Mouse (Mus musculus) embryonic fibroblast, embryonic 13.5 days (primary cell): ENCODE measurements around the gene Ddx6. TPM values are rescaled to one million over a fixed set of nuclear protein-coding genes. Genes with fewer than 3 reads are reported as not detected.

Experiments used
- H3K27ac ChIP-seq: 2 replicates; pipeline ENCODE4 v1.5.1; 2012; ENCODE audit warnings: low read length, control low read depth, inconsistent platforms; ENCODE audit not compliant: insufficient read depth
- H3K4me1 ChIP-seq: 2 replicates; pipeline ENCODE4 v1.6.1; 2011; ENCODE audit warnings: low read length; ENCODE audit not compliant: control insufficient read depth, insufficient read depth
- H3K4me3 ChIP-seq: 2 replicates; pipeline ENCODE4 v1.5.1; 2011; ENCODE audit warnings: mild to moderate bottlenecking, control low read depth, low read length; ENCODE audit not compliant: insufficient read depth
- CTCF ChIP-seq: IDR thresholded peaks from 2 replicates; pipeline ENCODE4 v1.5.1; 2011; ENCODE audit warnings: mild to moderate bottlenecking, control low read depth, low read length, moderate library complexity, borderline replicate concordance; ENCODE audit not compliant: insufficient read depth
- POLR2A ChIP-seq: IDR thresholded peaks from 2 replicates; pipeline ENCODE4 v1.6.1; 2011; ENCODE audit warnings: low read depth, mild to moderate bottlenecking, control low read depth, low read length, moderate library complexity
- polyA plus RNA-seq: library from polyadenylated mRNA; stranded (reverse); fragments of >200 nt; gene quantifications from 2 replicates; pipeline ENCODE4 v1.2.4, GENCODE M21; 2011; ENCODE audit warnings: low read depth; ENCODE audit not compliant: missing spikeins, insufficient read length

Ddx6 gene
- polyA plus RNA-seq, 1 experiment: 164 TPM

DNA sequence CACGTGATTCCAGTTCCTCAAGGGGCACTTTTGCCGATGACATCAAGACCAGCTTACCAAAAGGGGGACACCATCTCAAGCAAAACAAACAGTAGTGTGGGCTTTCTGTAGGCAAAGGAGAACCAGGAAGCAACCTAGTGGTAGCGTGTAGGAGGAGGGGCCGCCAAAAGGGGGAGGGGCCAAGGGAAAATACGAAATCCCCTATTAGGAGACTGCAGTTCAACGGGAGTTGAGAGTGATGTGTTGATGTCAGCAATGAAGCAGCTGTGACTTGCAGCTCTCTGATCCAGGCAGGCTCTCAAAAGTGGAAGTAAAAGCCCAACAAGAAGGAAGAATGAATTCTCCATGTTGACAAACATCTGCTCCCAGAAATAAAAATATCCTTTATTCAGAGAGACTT lies 25.3 kb upstream of the Ddx6 start:
- no peaks in the 10 kb centered on the region for H3K4me1 ChIP-seq
- no peak overlapping the region for H3K4me3 ChIP-seq
- no peak for TF ChIP-seq POLR2A
- TF ChIP-seq CTCF: no peak
- no peak overlapping the region for H3K27ac ChIP-seq

DNA sequence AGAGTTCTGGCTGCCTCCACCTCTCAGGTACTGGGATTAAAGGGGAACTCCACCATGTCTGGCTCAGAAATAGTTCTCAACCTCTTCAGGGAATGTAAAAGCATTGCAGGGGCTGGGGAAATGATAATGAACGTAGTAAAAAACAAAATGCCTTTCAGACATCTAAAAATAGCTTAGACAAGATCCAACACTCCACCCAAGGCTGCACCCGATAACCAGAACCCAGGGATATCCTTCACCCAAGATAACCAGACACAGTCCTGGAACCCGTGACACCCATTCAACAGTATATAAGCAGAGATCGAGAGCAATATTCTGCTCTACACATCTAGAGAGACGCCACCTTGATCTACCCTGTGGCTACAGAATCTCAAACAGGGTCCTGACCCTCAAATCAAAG lies 24.6 kb upstream of the Ddx6 start:
- no peak overlapping the region for H3K27ac ChIP-seq
- TF ChIP-seq CTCF (no peak), POLR2A (no peak)
- no peaks in the 10 kb centered on the region for H3K4me1 ChIP-seq
- no peak overlapping the region for H3K4me3 ChIP-seq

DNA sequence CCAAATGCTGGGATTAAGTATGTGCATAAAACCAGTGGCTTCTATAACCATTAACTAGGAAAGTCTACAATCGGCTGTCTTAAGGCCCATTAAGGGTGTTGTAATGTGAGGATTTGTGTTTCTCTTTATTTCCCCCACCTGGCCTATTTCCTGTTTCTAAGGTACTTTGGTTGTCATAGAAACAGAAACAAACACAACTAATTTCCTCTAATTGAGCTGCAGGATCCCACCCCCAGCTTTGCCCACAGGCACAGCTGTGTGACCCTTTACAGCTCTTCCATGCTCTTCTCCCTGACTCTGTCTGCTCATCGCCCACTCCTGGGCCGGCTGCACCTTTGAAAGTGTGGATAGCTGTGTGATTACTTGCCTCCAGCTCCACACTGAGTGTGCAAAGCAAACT lies 23.3 kb upstream of the Ddx6 start:
- H3K4me3 ChIP-seq: no peak overlapping the region
- no peak for TF ChIP-seq CTCF
- TF ChIP-seq POLR2A: no peak
- no peaks in the 10 kb centered on the region for H3K4me1 ChIP-seq
- no peak overlapping the region for H3K27ac ChIP-seq

DNA sequence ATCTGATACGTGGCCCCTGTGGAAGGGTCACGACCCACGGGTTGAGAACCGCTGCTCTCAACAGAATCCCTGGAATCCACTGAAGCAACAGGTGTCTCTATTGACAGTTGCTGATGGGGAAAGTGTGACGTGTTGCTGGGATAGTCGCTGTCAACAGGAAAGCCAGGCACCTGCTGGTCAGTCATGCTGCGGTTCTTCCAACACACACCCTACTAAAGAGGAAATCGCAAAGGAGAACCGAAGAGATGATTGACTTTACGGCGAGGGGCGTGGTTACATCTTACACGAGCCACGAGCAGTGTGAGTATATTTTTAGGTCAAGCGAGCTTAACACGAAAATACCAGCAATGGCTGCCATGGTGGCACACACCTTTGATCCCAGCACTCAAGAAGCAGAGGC lies 22.3 kb upstream of the Ddx6 start:
- no peak for TF ChIP-seq POLR2A
- TF ChIP-seq CTCF: no peak
- Histone ChIP-seq H3K4me3 (no peak overlapping the region), H3K27ac (no peak overlapping the region), H3K4me1 (no peaks in the 10 kb centered on the region)

DNA sequence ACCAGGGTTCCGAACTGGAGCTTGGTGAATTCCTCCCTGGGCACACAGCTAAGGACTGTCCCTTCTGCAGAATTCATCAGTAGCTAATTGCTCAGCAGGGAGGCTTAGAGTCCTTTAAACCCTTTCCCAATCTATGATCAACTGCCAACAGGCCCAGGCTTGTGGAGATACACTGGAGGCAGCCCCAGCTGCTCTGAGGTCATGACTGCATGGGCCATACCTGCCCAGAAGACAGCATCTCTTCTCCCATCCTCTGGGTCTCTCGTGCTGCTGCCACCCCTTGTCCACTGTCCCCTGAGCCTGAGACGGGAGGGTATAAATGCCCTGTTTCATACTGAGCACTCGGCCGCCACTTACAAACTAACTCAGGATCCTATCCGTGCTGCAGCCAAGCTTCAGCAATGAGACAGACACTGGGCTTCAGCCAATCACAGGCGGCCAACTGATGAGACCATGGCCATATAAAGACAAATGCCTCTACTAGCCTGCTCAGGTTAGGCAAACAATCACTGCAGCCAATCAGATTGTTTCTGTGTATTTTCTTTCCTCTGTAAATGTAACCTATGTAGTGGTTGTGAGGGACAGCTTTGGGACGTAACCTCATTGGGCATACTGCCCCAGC lies 17.9 kb upstream of the Ddx6 start:
- H3K4me3 ChIP-seq: no peak overlapping the region
- no peak for TF ChIP-seq CTCF
- no peak for TF ChIP-seq POLR2A
- no peaks in the 10 kb centered on the region for H3K4me1 ChIP-seq
- no peak overlapping the region for H3K27ac ChIP-seq

DNA sequence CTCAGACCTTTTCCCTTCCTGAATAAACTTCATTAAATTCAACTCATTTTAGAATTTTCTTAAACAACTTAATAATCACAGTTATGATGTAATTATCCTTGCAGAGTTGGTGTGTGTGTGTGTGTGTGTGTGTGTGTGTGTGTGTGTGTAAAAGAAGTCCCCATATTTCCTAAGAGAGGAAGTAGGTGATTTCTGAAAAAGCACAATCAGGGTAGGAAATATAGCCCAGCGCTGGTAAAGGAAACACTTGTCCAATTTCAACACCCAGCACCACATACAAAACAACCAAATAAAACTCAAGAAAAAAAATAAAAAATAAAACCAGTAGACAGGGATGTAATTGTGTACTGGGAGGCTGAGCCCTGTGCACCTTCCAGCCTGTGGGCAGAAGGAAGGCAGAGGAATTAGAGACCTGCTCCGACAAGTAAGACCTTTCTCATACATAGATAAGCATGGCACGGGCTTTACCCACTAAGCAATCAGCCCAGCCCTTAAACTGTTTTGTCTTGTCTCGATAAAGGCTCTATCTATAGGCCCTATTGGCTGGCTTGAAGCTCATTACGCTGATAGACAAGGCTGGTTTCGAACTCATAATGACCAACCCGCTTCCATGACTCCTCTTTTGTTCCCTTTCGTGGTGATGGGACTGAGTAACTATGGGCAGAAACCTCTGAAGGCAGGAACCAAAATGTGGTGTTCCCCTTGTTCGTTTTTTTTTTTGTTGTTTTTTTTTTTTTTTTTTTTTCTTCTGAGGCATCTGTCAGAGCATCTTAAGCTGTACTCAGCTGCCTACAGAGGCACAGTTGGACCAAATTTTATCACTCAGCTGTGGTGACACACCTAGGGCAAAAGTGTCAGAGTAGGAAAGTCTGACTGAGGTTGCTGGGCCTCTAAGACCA lies 17.2 kb upstream of the Ddx6 start:
- TF ChIP-seq CTCF (no peak), POLR2A (no peak)
- Histone ChIP-seq H3K27ac (no peak overlapping the region), H3K4me1 (no peaks in the 10 kb centered on the region), H3K4me3 (no peak overlapping the region)

DNA sequence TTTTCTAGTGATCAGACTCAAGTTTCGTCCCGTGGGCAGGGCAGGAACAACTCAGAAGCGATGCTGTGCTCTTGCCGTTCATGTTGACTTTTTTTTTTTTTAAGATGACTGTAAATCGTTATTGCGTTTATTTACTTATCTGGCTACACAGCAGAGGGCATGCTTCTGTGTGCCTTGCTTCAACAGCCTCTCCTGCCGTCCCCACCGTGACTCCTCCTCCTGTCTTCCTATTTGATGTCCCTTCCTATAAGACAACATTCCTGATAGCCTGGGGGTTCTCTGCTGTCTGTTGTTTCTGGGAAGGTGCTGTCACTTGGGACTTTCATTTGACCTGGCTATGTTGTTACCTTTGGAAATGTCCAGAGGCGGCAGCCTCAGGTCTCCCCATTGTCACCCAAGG lies 16.1 kb upstream of the Ddx6 start:
- Histone ChIP-seq H3K27ac (no peak overlapping the region), H3K4me1 (peaks cover 3% of the 10 kb centered on the region; the same call in 1 of the 2 replicates), H3K4me3 (no peak overlapping the region)
- TF ChIP-seq CTCF (no peak), POLR2A (no peak)

DNA sequence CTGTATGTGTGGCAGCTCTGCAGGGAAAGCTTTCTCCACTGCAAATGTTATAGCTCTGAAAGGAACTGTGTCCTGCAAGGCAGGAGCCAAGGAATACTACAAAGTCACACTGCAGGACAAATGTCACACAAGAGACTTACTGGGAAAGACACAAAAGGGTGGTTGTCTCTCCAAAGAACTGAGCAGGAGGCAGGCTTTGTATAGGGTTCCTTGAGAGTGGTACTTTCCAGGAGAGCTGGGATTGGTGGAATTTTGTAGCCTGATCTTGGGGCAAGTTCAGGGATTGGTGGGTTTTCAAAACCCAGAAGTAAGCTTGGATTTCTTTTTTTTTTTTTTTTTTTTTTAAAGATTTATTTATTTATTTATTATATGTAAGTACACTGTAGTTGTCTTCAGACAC lies 15.6 kb upstream of the Ddx6 start:
- Histone ChIP-seq H3K4me3 (no peak overlapping the region), H3K27ac (no peak overlapping the region), H3K4me1 (peaks cover 3% of the 10 kb centered on the region; the same call in 1 of the 2 replicates)
- TF ChIP-seq POLR2A (no peak), CTCF (no peak)

DNA sequence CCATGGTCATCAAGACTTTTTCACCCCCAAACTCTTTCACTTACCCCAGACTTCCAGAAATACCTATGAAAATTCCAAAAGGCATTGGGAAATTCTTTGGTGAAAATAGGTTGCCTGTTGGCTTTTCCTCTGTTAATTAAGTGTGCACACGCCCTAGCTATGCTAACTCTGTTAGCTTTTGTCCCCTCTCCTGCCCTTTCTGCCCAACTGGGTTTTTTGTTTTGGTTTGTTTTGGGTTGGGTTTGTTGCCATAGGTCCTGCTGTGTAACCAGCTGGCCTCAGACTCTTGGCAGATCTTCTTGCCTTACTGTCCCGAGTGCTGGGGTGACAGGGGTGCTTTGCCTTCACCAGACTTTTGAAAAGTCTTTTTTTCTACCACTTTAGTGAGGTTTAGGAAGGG lies 13.7 kb upstream of the Ddx6 start:
- TF ChIP-seq CTCF: no peak
- no peak for TF ChIP-seq POLR2A
- H3K4me3 ChIP-seq: no peak overlapping the region
- H3K27ac ChIP-seq: no peak overlapping the region

DNA sequence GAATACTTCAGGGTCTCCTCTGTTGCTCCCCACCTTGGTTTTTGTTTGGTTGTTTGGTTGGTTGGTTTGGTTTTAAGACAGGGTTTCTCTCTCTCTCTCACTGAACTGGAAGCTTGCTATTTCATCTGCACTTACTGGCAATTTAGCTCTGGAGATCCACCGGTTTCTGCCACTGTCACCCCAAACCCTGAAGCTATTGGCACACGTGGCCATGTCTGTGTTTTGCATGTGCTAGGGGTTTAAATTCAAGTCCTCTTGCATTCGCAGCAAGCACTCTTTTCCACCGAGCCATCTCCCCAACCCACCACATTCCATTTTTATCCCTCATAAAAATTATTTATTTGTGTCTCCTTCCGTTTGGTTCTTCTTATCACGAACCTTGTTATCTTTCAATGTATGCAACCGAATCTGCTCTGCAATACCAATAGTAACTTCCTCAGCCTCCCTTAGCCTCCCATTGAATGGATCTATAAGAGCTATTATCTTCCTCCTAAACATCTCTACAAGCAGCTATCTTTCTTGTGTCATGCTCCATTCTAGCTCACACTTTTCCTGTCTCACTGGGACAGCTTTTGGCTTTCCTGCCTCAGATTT lies 13.0 kb upstream of the Ddx6 start:
- H3K4me3 ChIP-seq: no peak overlapping the region
- TF ChIP-seq POLR2A: no peak
- no peak for TF ChIP-seq CTCF
- H3K4me1 ChIP-seq: peaks cover 3% of the 10 kb centered on the region; the same call in 1 of the 2 replicates
- H3K27ac ChIP-seq: no peak overlapping the region

More for the DNA sequence above, 13.7 kb upstream of the Ddx6 start:
- peaks cover 3% of the 10 kb centered on the region; the same call in 1 of the 2 replicates for H3K4me1 ChIP-seq
